Mouse (Mus musculus): ENCODE measurements around the gene Gdf5. TPM values are rescaled to one million over a fixed set of nuclear protein-coding genes. Genes with fewer than 3 reads are reported as not detected.

Gdf5 gene
- polyA plus RNA-seq, 1 experiment from 2014 or later, result not detected

DNA sequence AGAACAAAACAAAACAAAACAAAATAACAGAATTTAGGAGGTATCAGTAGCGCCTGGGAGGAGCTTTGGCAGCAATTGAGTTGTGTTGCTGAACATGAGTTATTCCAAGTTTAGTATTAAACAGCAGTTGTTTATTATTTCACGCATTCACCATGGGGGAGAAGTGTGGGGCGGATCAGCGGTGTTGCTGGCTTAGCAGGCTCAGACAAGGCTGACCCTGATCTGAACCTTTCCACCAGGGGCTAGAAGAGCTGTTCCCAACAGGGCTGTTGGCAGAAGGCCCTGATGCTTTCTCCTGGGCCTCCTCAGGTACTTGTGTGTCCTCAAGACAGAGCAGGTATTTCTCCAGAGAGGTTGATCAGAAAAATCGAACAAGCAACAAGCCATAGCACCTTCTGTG lies 14.8 kb upstream of the Gdf5 start:
- H3K4me1 ChIP-seq (replicated peaks), result peaks cover 15% of the 10 kb centered on the region
- H3K9ac ChIP-seq, result no peak overlapping the region
- H3K4me2 ChIP-seq, result no peak overlapping the region
- no peaks in the 10 kb centered on the region for H3K27me3 ChIP-seq
- 82% methylated on average over 5 of the region's 5 CpGs for WGBS (ENCODE audit: insufficient replicate concordance)
- H3K4me3 ChIP-seq (replicated peaks), result no peak overlapping the region
- H3K36me3 ChIP-seq (replicated peaks), result peaks cover 26% of the 10 kb centered on the region
- no peak for ATAC-seq (ENCODE audit: insufficient read depth)
- H3K9me3 ChIP-seq (replicated peaks), result no peaks in the 10 kb centered on the region
- no peak overlapping the region for H3K27ac ChIP-seq (replicated peaks)

DNA sequence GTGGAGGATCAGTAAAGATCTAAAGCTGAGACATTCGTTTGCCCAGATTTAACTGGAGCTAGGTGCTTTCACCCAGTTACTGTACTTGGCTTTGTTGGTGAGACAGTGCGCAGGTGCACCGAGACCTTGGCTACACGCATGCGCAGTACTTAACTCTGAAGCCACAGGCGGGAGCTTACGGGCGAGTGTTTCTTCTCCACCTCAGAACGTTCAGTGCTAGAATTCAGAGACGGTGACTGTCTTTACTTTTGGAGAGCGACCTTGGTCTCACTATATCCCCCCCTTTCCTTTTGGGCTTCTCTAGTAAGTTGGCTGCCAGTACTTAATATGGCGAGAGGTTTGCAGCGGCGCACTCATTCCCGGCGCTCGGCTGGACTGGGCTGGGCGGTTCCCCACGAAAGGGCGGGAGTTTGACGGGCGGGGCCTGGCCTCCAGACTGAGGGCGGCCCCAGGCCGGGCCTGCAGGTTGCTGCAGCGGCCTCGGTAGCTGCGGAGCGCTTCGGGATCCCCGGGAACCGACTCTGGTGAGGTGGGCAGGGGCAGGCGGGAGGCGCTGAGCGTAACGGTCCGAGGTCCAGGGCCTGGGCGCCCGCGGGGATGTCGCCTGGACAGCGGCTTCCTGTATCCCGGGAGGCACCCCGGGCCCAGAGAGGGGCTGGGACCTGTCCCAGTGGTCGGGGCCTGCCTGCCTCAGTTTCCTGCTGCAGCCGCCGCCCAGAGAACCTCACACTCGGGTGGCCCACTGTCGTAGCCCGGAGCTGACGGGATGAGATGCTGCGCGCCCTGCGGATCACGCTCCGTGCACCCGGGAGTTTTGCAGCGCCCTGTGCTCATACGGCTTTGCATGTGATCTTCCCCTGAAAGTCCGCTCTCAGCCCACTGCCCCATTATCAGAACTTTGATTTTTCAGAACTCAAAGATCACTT lies 11.2 kb upstream of the Gdf5 start, which contains the start of gene Cep250:
TSS of gene Cep250 (plus strand) at position 325 of the 926 bp plus-strand sequence.
- Histone ChIP-seq H3K27ac (replicated peaks) (peak within 1 kb of the TSS; percentile 84), H3K36me3 (replicated peaks) (no peaks in the 10 kb centered on the region), H3K9ac (peak within 1 kb of the TSS; percentile 87), H3K9me3 (replicated peaks) (no peaks in the 10 kb centered on the region), H3K4me2 (peak within 1 kb of the TSS; percentile 97), H3K27me3 (peaks cover 14% of the 10 kb centered on the region), H3K4me1 (replicated peaks) (peaks cover 20% of the 10 kb centered on the region), H3K4me3 (replicated peaks) (peak within 1 kb of the TSS; percentile 81)
- ATAC-seq (ENCODE audit: insufficient read depth), result peak; percentile 100
- WGBS (ENCODE audit: insufficient replicate concordance), result under 1% methylated on average over 59 of the region's 59 CpGs

DNA sequence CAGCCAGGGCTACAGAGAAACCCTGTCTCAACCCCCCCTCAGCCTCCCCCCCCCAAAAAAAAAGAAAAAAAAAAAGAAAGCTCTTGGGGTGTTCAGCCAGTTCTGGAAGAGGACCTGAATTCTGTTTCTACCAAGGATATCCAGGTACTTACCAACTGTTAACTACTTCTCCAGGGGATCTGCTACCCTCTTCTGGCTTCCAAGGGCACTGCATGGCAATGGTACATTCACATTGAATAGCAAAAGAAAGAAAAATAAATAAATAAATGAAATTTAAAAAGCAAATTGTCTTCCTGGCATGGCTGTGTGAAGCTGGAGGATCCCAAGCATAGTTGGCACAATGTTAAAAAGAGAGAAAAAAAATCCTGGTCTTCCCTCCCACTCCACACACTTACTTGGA lies 6.8 kb upstream of the Gdf5 start:
- ATAC-seq (ENCODE audit: insufficient read depth), result no peak
- Histone ChIP-seq H3K4me3 (replicated peaks) (no peak overlapping the region), H3K4me1 (replicated peaks) (peaks cover 23% of the 10 kb centered on the region)

DNA sequence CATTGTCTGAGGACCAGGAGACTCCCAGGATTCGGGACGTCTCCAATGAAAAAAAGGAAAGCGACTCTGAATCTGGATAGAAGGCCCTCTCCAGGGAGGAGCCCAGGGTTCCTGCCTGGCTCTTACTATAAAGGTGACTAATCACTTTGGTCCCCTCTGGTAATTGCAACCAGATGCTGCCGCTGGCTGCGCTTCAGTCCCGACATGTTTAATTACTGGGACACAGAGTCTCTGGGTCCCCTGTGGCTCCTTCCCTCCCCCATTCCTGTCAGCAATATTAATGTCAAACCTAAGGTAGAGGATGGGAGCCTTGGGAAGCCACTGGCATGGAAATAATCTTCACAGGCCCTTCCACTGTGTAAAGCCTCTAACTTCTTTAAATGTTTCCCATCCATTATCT lies 4.2 kb upstream of the Gdf5 start:
- no peak overlapping the region for H3K27ac ChIP-seq (replicated peaks)
- H3K4me1 ChIP-seq (replicated peaks), result peaks cover 30% of the 10 kb centered on the region
- H3K9ac ChIP-seq, result no peak overlapping the region
- H3K36me3 ChIP-seq (replicated peaks), result no peaks in the 10 kb centered on the region
- H3K4me3 ChIP-seq (replicated peaks), result no peak overlapping the region
- no peak overlapping the region for H3K4me2 ChIP-seq
- WGBS (ENCODE audit: insufficient replicate concordance), result 56% methylated on average over 6 of the region's 6 CpGs
- H3K9me3 ChIP-seq (replicated peaks), result no peaks in the 10 kb centered on the region
- ATAC-seq (ENCODE audit: insufficient read depth), result no peak
- peaks cover 23% of the 10 kb centered on the region for H3K27me3 ChIP-seq

More for the DNA sequence above, 6.8 kb upstream of the Gdf5 start:
- Histone ChIP-seq H3K27ac (replicated peaks) (no peak overlapping the region), H3K4me2 (no peak overlapping the region), H3K9ac (no peak overlapping the region), H3K36me3 (replicated peaks) (no peaks in the 10 kb centered on the region), H3K9me3 (replicated peaks) (no peaks in the 10 kb centered on the region), H3K27me3 (peaks cover 18% of the 10 kb centered on the region)

DNA sequence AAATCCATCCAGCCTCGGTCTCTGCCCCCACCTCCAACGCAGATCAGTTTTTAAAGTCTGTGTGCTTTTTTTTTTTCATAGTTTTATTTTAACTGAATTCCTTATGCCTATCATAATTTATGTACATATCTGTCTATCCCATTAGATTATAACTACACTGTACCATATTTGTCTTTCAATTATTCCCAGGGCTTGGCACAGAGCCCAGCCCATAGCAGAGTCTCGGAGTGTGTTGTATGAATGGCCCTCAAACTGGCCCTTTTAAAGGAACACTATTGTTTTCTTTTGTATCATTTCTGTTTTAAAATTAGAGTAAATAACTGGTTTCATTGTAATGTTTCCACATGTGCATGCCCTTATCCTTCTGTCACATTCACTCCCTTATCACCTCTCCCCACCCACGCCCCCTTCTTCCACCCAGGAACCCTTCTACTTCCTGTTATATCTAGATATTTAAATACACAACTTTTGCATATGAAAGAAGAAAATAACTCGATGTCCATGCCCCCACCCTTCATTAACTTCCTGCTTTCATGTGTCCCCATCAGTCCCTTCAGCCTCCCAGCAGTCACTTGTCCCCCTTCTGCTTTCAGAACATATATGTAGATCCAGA lies 2.3 kb upstream of the Gdf5 start:
- WGBS (ENCODE audit: insufficient replicate concordance), result 40% methylated on average over 5 of the region's 5 CpGs
- H3K4me3 ChIP-seq (replicated peaks), result no peak overlapping the region
- peak overlapping the region; percentile 29 for H3K4me2 ChIP-seq
- H3K27ac ChIP-seq (replicated peaks), result peak overlapping the region; percentile 56
- H3K9me3 ChIP-seq (replicated peaks), result no peaks in the 10 kb centered on the region
- no peaks in the 10 kb centered on the region for H3K36me3 ChIP-seq (replicated peaks)
- peaks cover 30% of the 10 kb centered on the region for H3K4me1 ChIP-seq (replicated peaks)
- peaks cover 21% of the 10 kb centered on the region; the same call in 1 of the 2 replicates for H3K27me3 ChIP-seq
- no peak overlapping the region for H3K9ac ChIP-seq
- peak; percentile 71 for ATAC-seq (ENCODE audit: insufficient read depth)

DNA sequence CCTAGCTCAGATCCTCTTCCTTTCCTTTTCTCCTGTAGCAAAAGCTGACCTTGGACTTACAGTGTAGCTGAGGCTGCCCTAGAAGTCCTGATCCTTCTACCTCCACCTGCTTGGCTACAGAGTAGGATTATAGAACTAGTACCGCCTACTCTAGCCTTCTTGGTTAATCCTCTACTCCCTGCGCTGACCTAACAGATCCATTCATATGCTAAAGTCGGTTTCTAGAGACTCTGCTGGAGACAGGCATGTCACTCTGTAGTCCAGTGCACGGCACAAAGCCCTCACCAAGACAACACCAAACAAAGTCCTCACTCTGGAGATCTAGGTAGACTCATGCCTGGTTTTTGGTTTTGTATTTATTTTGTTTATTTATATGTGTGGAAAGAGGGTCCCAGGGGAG lies 1.3 kb upstream of the Gdf5 start:
- Histone ChIP-seq H3K4me3 (replicated peaks) (no peak overlapping the region), H3K9ac (no peak overlapping the region), H3K27me3 (peaks cover 18% of the 10 kb centered on the region; the same call in 1 of the 2 replicates), H3K27ac (replicated peaks) (peak overlapping the region; percentile 42; the same call in 1 of the 2 replicates), H3K4me2 (no peak overlapping the region), H3K36me3 (replicated peaks) (no peaks in the 10 kb centered on the region), H3K4me1 (replicated peaks) (peaks cover 26% of the 10 kb centered on the region), H3K9me3 (replicated peaks) (no peaks in the 10 kb centered on the region)
- no peak for ATAC-seq (ENCODE audit: insufficient read depth)
- 48% methylated on average over 4 of the region's 4 CpGs for WGBS (ENCODE audit: insufficient replicate concordance)

DNA sequence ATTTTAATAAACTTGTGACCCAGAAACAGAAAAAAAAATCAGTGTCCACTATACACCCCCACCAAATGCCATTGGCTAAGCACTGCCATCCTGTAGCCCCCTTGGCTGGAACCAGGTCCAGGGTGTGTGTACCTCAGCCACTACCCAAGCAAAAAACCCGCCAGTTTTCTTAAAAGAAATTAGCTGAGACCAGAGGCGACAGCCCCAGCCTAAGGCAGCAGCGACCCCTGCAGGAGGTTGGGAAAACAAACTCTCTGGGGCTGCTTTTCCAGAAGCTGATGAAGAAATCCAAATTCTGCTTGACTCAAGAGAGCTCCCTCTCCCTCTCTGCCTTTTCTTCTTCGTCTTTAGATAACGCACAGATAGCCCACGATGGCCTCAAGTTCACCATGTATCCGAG lies 902 bp upstream of the Gdf5 start:
- Histone ChIP-seq H3K4me2 (no peak overlapping the region), H3K9me3 (replicated peaks) (no peaks in the 10 kb centered on the region), H3K36me3 (replicated peaks) (no peaks in the 10 kb centered on the region), H3K27ac (replicated peaks) (no peak overlapping the region), H3K27me3 (peaks cover 18% of the 10 kb centered on the region; the same call in 1 of the 2 replicates), H3K4me3 (replicated peaks) (no peak overlapping the region), H3K9ac (no peak overlapping the region), H3K4me1 (replicated peaks) (peaks cover 25% of the 10 kb centered on the region)
- 2% methylated on average over 7 of the region's 7 CpGs for WGBS (ENCODE audit: insufficient replicate concordance)
- ATAC-seq (ENCODE audit: insufficient read depth), result no peak

DNA sequence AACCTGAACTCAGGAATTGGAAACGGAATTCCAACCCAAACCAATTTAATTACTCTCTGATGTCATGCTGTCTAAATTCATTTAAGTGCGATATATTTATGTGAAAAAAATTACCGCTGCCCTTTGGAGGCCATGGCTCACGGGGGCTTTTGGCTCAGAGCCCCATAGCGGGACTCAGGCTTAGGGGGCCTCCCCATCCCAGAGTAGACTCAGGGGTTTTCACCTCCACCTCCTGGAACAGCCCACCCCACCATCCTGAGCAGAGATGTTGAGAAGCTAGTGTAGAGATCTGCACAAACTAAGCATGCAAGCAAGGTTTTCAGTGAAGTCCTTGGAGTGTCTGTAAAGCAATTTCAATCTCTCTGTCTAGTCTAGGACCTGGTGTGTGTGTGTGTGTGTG lies 413 bp upstream of the Gdf5 start:
- H3K4me2 ChIP-seq, result no peak overlapping the region
- H3K9me3 ChIP-seq (replicated peaks), result no peaks in the 10 kb centered on the region
- H3K27me3 ChIP-seq, result peaks cover 18% of the 10 kb centered on the region; the same call in 1 of the 2 replicates
- H3K36me3 ChIP-seq (replicated peaks), result no peaks in the 10 kb centered on the region
- WGBS (ENCODE audit: insufficient replicate concordance), result 82% methylated on average over 5 of the region's 5 CpGs
- no peak for ATAC-seq (ENCODE audit: insufficient read depth)
- H3K4me3 ChIP-seq (replicated peaks), result no peak overlapping the region
- peaks cover 25% of the 10 kb centered on the region for H3K4me1 ChIP-seq (replicated peaks)
- H3K9ac ChIP-seq, result no peak overlapping the region
- no peak overlapping the region for H3K27ac ChIP-seq (replicated peaks)

DNA sequence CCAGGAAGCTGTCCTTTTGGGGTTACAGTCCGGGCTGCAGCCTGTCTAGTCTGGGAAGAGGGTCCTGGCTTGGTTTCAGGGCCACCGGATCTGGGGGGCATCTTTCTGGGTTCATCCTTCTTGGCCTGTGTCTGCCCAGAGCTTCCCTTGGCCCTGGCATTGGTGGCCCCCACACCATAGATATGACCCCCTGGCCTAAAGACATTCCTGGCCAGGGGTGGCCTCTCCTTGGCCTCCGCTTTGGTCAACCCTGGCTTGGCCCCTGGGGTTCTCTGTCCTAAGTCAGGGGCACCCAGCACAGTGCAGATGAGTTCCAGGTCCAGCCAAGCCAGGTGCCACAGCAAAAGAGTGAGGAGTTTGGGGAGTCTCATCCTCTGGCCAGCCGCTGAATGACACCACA lies 482 bp downstream of the Gdf5 start:
- no peak for ATAC-seq (ENCODE audit: insufficient read depth)

DNA sequence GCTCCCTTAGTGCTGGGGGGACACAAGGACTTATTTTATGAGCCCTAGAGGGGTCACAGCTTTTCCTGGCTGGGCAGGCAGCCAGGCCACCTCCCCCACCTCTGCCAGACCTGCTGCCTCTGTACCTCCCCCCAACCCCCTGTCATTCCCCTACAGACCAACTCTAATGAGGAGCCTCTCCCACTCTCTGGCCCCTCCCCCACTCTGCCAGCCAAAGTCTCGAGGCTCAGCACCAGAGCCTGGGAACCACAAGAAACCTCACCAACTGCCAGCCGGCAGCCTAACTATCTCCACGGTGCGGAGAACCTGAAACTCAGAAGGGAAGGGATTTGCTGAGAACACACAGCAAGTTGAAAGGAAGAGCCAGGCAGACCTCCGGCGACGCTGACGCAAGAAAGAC lies 1.7 kb downstream of the Gdf5 start:
- no peak overlapping the region for H3K4me3 ChIP-seq (replicated peaks)
- 18% methylated on average over 8 of the region's 8 CpGs for WGBS (ENCODE audit: insufficient replicate concordance)
- no peak for ATAC-seq (ENCODE audit: insufficient read depth)
- H3K4me1 ChIP-seq (replicated peaks), result peaks cover 25% of the 10 kb centered on the region
- no peaks in the 10 kb centered on the region for H3K9me3 ChIP-seq (replicated peaks)
- H3K27ac ChIP-seq (replicated peaks), result no peak overlapping the region
- H3K9ac ChIP-seq, result no peak overlapping the region
- H3K4me2 ChIP-seq, result no peak overlapping the region
- no peaks in the 10 kb centered on the region for H3K36me3 ChIP-seq (replicated peaks)
- H3K27me3 ChIP-seq, result peaks cover 15% of the 10 kb centered on the region; the same call in 1 of the 2 replicates

More for the DNA sequence above, 482 bp downstream of the Gdf5 start:
- Histone ChIP-seq H3K27ac (replicated peaks) (no peak overlapping the region), H3K9me3 (replicated peaks) (no peaks in the 10 kb centered on the region), H3K27me3 (peaks cover 18% of the 10 kb centered on the region; the same call in 1 of the 2 replicates), H3K4me3 (replicated peaks) (no peak overlapping the region), H3K36me3 (replicated peaks) (no peaks in the 10 kb centered on the region), H3K4me1 (replicated peaks) (peaks cover 25% of the 10 kb centered on the region), H3K4me2 (no peak overlapping the region), H3K9ac (no peak overlapping the region)
- WGBS (ENCODE audit: insufficient replicate concordance), result 74% methylated on average over 4 of the region's 4 CpGs

DNA sequence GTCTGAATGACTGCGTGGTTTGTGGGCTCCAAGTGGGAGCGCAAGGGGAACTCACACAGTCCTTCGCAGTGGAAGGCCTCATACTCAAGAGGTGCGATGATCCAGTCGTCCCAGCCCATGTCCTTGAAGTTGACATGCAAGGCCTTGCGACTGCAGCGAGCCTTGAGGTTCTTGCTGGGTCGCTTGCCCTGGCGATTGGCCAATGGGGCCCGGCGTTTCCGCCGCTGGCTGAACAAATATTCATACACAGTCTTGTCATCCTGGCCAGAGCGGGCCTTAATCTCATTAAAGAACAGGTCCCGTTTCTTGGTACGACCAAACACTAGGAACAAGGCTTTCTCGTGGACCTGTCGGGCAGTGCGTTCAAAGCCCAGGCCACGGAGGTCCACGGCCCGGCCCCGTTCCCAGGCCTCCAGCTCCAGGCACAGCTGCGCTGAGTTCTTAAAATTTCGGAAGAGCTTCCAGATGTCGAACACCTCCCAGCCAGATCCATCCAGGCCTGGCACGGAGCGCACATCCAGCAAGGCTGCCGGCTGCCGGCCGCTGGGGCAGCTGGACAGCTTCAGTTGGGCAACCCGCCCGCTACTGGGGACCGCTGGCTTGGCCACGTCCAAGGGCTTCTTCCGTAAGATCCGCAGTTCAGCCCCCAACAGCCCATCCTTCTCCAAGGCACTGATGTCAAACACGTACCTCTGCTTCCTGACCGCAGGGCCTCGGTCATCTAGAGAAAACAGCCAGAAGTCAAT lies 3.3 kb downstream of the Gdf5 start:
- Histone ChIP-seq H3K4me2 (no peak overlapping the region), H3K27me3 (peaks cover 15% of the 10 kb centered on the region; the same call in 1 of the 2 replicates), H3K9me3 (replicated peaks) (no peaks in the 10 kb centered on the region), H3K4me1 (replicated peaks) (peaks cover 10% of the 10 kb centered on the region), H3K9ac (no peak overlapping the region), H3K36me3 (replicated peaks) (no peaks in the 10 kb centered on the region), H3K27ac (replicated peaks) (no peak overlapping the region), H3K4me3 (replicated peaks) (no peak overlapping the region)
- no peak for ATAC-seq (ENCODE audit: insufficient read depth)
- WGBS (ENCODE audit: insufficient replicate concordance), result 83% methylated on average over 40 of the region's 40 CpGs
